Mouse (Mus musculus) heart, embryonic 13.5 days (tissue): Measurements from ENCODE around the gene Khdc1b. TPM values are rescaled to one million over a fixed set of nuclear protein-coding genes. Genes with fewer than 3 reads are reported as not detected.
"Not testable (repeated sequence)": the region's sequence is repeated elsewhere in the genome, so short reads cannot be mapped to it uniquely, and the experiment has no call there.

ENCODE experiments used
- ATAC-seq: fragments of 200-750 bp; cut with Nextera tagmentation; 2 replicates; pipeline ENCODE4 v1.8.0; 2017; ENCODE audit warnings: moderate TSS enrichment; ENCODE audit not compliant: insufficient number of reproducible peaks, low FRiP score, low TSS enrichment; ENCODE audit errors: extremely low read depth
- H3K27ac ChIP-seq: fragments of 300-500 bp; sonication (generic); replicated peaks from 2 replicates; pipeline ENCODE4 v1.5.1; 2015; ENCODE audit warnings: moderate library complexity, mild to moderate bottlenecking, inconsistent platforms
- H3K27me3 ChIP-seq: fragments of 300-500 bp; sonication (generic); replicated peaks from 2 replicates; pipeline ENCODE4 v1.6.1; 2015; ENCODE audit warnings: mild to moderate bottlenecking, inconsistent platforms
- H3K36me3 ChIP-seq: fragments of 300-500 bp; sonication (generic); 2 replicates; pipeline ENCODE4 v1.6.1; 2015; ENCODE audit warnings: mild to moderate bottlenecking, inconsistent platforms
- H3K4me1 ChIP-seq: fragments of 300-500 bp; sonication (generic); 2 replicates; pipeline ENCODE4 v1.6.1; 2015; ENCODE audit warnings: inconsistent platforms
- H3K4me2 ChIP-seq: fragments of 300-500 bp; sonication (generic); 2 replicates; pipeline ENCODE4 v1.6.1; 2015; ENCODE audit warnings: inconsistent platforms, mild to moderate bottlenecking, moderate library complexity
- H3K4me3 ChIP-seq: fragments of 300-500 bp; sonication (generic); 2 replicates; pipeline ENCODE4 v1.5.1; 2015; ENCODE audit warnings: moderate library complexity, mild to moderate bottlenecking, inconsistent platforms
- H3K9ac ChIP-seq: fragments of 300-500 bp; sonication (generic); 2 replicates; pipeline ENCODE4 v1.6.1; 2015; ENCODE audit warnings: inconsistent platforms, mild to moderate bottlenecking, moderate library complexity
- H3K9me3 ChIP-seq: fragments of 300-500 bp; sonication (generic); 2 replicates; pipeline ENCODE4 v1.6.1; 2016; ENCODE audit warnings: inconsistent platforms
- WGBS: fragments of 180-500 bp; shearing (Covaris S2); methylation state at CpG from one replicate; pipeline ENCODE4 v1.1.7; 2015; ENCODE audit warnings: mixed read lengths; 5-methylcytosine and 5-hydroxymethylcytosine counted together
- polyA plus RNA-seq: library from polyadenylated mRNA; unstranded; fragments of >200 nt; fragmentation: Nextera tagmentation; extraction: Ambion mirVana; gene quantifications from 2 replicates; pipeline ENCODE4 v1.2.1, GENCODE M21; 2015

Khdc1b gene
- polyA plus RNA-seq: 0.09 TPM in 1 of 2 replicates, not detected in the other

- Histone ChIP-seq H3K4me2 (no peak within 1 kb of the TSS), H3K4me3 (no peak within 1 kb of the TSS), H3K4me1 (no peaks in the 10 kb centered on the region; the same call in 1 of the 2 replicates), H3K27ac (no peak within 1 kb of the TSS), H3K27me3 (no peaks in the 10 kb centered on the region), H3K9ac (no peak within 1 kb of the TSS), H3K9me3 (no peaks in the 10 kb centered on the region), H3K36me3 (no peaks in the 10 kb centered on the region)
- no peak for ATAC-seq
- 67% methylated on average over 1 of the region's 1 CpGs for WGBS
Observed at GRCm38 (mm10) chr1:21383256-21383655, at the start of gene Khdc1b. Gene Khdc1b, plus strand, starts transcription at chr1:21383556.

GRCm38 (mm10) chr1:21335836-21336235 is 47.5 kb upstream of the Khdc1b start:
- H3K4me2 ChIP-seq: no peak overlapping the region
- no peak overlapping the region for H3K9ac ChIP-seq
- no peak overlapping the region for H3K27ac ChIP-seq
- H3K9me3 ChIP-seq: no peaks in the 10 kb centered on the region
- H3K4me3 ChIP-seq: no peak overlapping the region
- H3K36me3 ChIP-seq: no peaks in the 10 kb centered on the region
- H3K27me3 ChIP-seq: no peaks in the 10 kb centered on the region
- no peaks in the 10 kb centered on the region for H3K4me1 ChIP-seq
- no peak for ATAC-seq

- Histone ChIP-seq H3K4me3 (no peak overlapping the region), H3K36me3 (no peaks in the 10 kb centered on the region), H3K9ac (no peak overlapping the region), H3K9me3 (no peaks in the 10 kb centered on the region; the same call in 1 of the 2 replicates), H3K4me2 (no peak overlapping the region), H3K27ac (no peak overlapping the region), H3K4me1 (no peaks in the 10 kb centered on the region), H3K27me3 (no peaks in the 10 kb centered on the region)
- ATAC-seq: no peak
- 89% methylated on average over 1 of the region's 1 CpGs for WGBS
Observed at GRCm38 (mm10) chr1:21340745-21341144, 42.6 kb upstream of the Khdc1b start.

GRCm38 (mm10) chr1:21344253-21344652 is 39.1 kb upstream of the Khdc1b start:
- Histone ChIP-seq H3K4me3 (no peak overlapping the region), H3K27me3 (no peaks in the 10 kb centered on the region), H3K9me3 (no peaks in the 10 kb centered on the region; the same call in 1 of the 2 replicates), H3K27ac (no peak overlapping the region), H3K9ac (no peak overlapping the region), H3K4me2 (no peak overlapping the region), H3K4me1 (no peaks in the 10 kb centered on the region), H3K36me3 (no peaks in the 10 kb centered on the region)
- WGBS: 48% methylated on average over 4 of the region's 4 CpGs
- ATAC-seq: no peak

GRCm38 (mm10) chr1:21344752-21345151 is 38.6 kb upstream of the Khdc1b start:
- H3K4me2 ChIP-seq, H3K27me3 ChIP-seq, H3K4me1 ChIP-seq, ATAC-seq, H3K9me3 ChIP-seq, H3K27ac ChIP-seq, H3K36me3 ChIP-seq, H3K9ac ChIP-seq, H3K4me3 ChIP-seq: not testable (repeated sequence)
- WGBS: 71% methylated on average over 7 of the region's 7 CpGs

GRCm38 (mm10) chr1:21349341-21349740 is 34.0 kb upstream of the Khdc1b start, which contains the start of gene Khdc1a:
Gene Khdc1a, plus strand, starts transcription at chr1:21349641.
- no peak within 1 kb of the TSS for H3K4me2 ChIP-seq
- 69% methylated on average over 2 of the region's 2 CpGs for WGBS
- ATAC-seq: no peak
- H3K27me3 ChIP-seq: no peaks in the 10 kb centered on the region
- H3K36me3 ChIP-seq: no peaks in the 10 kb centered on the region
- H3K9ac ChIP-seq: no peak within 1 kb of the TSS
- H3K9me3 ChIP-seq: no peaks in the 10 kb centered on the region; the same call in 1 of the 2 replicates
- H3K27ac ChIP-seq: no peak within 1 kb of the TSS
- no peak within 1 kb of the TSS for H3K4me3 ChIP-seq
- H3K4me1 ChIP-seq: no peaks in the 10 kb centered on the region

- H3K4me2 ChIP-seq, H3K36me3 ChIP-seq, H3K4me1 ChIP-seq, H3K4me3 ChIP-seq, H3K27me3 ChIP-seq, H3K9ac ChIP-seq, H3K27ac ChIP-seq, ATAC-seq, H3K9me3 ChIP-seq: not testable (repeated sequence)
- WGBS: 63% methylated on average over 1 of the region's 1 CpGs
Observed at GRCm38 (mm10) chr1:21368031-21368430, 15.3 kb upstream of the Khdc1b start, which contains the start of gene Khdc1c. Gene Khdc1c, plus strand, starts transcription at chr1:21368331.

GRCm38 (mm10) chr1:21391138-21391671 is 7.8 kb downstream of the Khdc1b start:
- Histone ChIP-seq H3K9me3 (no peaks in the 10 kb centered on the region), H3K27ac (no peak overlapping the region), H3K27me3 (no peaks in the 10 kb centered on the region), H3K4me2 (no peak overlapping the region), H3K4me1 (no peaks in the 10 kb centered on the region), H3K36me3 (no peaks in the 10 kb centered on the region), H3K9ac (no peak overlapping the region), H3K4me3 (no peak overlapping the region)
- no peak for ATAC-seq
- WGBS: 69% methylated on average over 6 of the region's 6 CpGs

GRCm38 (mm10) chr1:21402804-21403203 is 19.4 kb downstream of the Khdc1b start:
- H3K27me3 ChIP-seq: no peaks in the 10 kb centered on the region
- H3K36me3 ChIP-seq: peaks cover 25% of the 10 kb centered on the region
- H3K9me3 ChIP-seq: no peaks in the 10 kb centered on the region
- H3K4me1 ChIP-seq: peaks cover 7% of the 10 kb centered on the region; the same call in 1 of the 2 replicates
- no peak overlapping the region for H3K27ac ChIP-seq
- 40% methylated on average over 8 of the region's 8 CpGs for WGBS
- no peak overlapping the region for H3K4me2 ChIP-seq
- H3K9ac ChIP-seq: no peak overlapping the region
- H3K4me3 ChIP-seq: no peak overlapping the region
- no peak for ATAC-seq

- ATAC-seq: no peak
- peaks cover 7% of the 10 kb centered on the region; the same call in 1 of the 2 replicates for H3K4me1 ChIP-seq
Observed at GRCm38 (mm10) chr1:21407266-21407665, 23.9 kb downstream of the Khdc1b start.

GRCm38 (mm10) chr1:21411331-21412196 is 28.2 kb downstream of the Khdc1b start:
- no peak for ATAC-seq
- H3K27me3 ChIP-seq: no peaks in the 10 kb centered on the region
- peak overlapping the region; percentile 1; the same call in 1 of the 2 replicates for H3K4me2 ChIP-seq
- 55% methylated on average over 18 of the region's 18 CpGs for WGBS
- no peak overlapping the region for H3K27ac ChIP-seq
- H3K9ac ChIP-seq: no peak overlapping the region
- H3K4me1 ChIP-seq: peaks cover 8% of the 10 kb centered on the region; the same call in 1 of the 2 replicates
- no peaks in the 10 kb centered on the region for H3K9me3 ChIP-seq
- no peaks in the 10 kb centered on the region for H3K36me3 ChIP-seq
- no peak overlapping the region for H3K4me3 ChIP-seq

More at GRCm38 (mm10) chr1:21407266-21407665, 23.9 kb downstream of the Khdc1b start:
- H3K27me3 ChIP-seq: no peaks in the 10 kb centered on the region
- no peak overlapping the region for H3K9ac ChIP-seq
- no peak overlapping the region for H3K4me2 ChIP-seq
- 69% methylated on average over 2 of the region's 2 CpGs for WGBS
- no peaks in the 10 kb centered on the region for H3K9me3 ChIP-seq
- no peak overlapping the region for H3K27ac ChIP-seq
- H3K4me3 ChIP-seq: no peak overlapping the region
- peaks cover 13% of the 10 kb centered on the region for H3K36me3 ChIP-seq
